Mouse (Mus musculus) stomach, postnatal 0 days (tissue): ENCODE data around the gene Vps41. TPM values are rescaled to one million over a fixed set of nuclear protein-coding genes. Genes with fewer than 3 reads are reported as not detected.
A peak's percentile ranks its signal among the peaks of the same experiment; 100 is the strongest.

Experiments used
- ATAC-seq: fragments of 200-750 bp; cut with Nextera tagmentation; 2 replicates; pipeline ENCODE4 v1.8.0; 2017; ENCODE audit not compliant: low FRiP score, low TSS enrichment
- DNase-seq: peaks from one replicate; pipeline ENCODE4 v3.0.0-alpha.2; 2016; ENCODE audit warnings: low spot score
- H3K27ac ChIP-seq: fragments of 300-500 bp; sonication (generic); replicated peaks from 2 replicates; pipeline ENCODE4 v1.5.1; 2014; ENCODE audit warnings: mild to moderate bottlenecking, control low read depth
- H3K27me3 ChIP-seq: fragments of 300-500 bp; sonication (generic); 2 replicates; pipeline ENCODE4 v1.6.1; 2014; ENCODE audit warnings: low read length; ENCODE audit not compliant: control insufficient read depth, insufficient read depth
- H3K36me3 ChIP-seq: fragments of 300-500 bp; sonication (generic); 2 replicates; pipeline ENCODE4 v1.6.1; 2014; ENCODE audit warnings: low read length, mixed read lengths; ENCODE audit not compliant: control insufficient read depth, insufficient read depth
- H3K4me1 ChIP-seq: fragments of 300-500 bp; sonication (generic); replicated peaks from 2 replicates; pipeline ENCODE4 v1.6.1; 2014; ENCODE audit warnings: antibody characterized with exemption; ENCODE audit not compliant: control insufficient read depth, insufficient read depth
- H3K4me2 ChIP-seq: fragments of 300-500 bp; sonication (generic); replicated peaks from 2 replicates; pipeline ENCODE4 v1.6.1; 2014; ENCODE audit warnings: low read depth, mild to moderate bottlenecking, control low read depth, moderate library complexity
- H3K4me3 ChIP-seq: fragments of 300-500 bp; sonication (generic); 2 replicates; pipeline ENCODE4 v1.5.1; 2014; ENCODE audit warnings: low read depth, low read length, control low read depth
- H3K9ac ChIP-seq: fragments of 300-500 bp; sonication (generic); 2 replicates; pipeline ENCODE4 v1.6.1; 2014; ENCODE audit warnings: mild to moderate bottlenecking, low read length, control low read depth, mixed read lengths
- H3K9me3 ChIP-seq: fragments of 300-500 bp; sonication (generic); 2 replicates; pipeline ENCODE4 v1.6.1; 2016; ENCODE audit warnings: low read length; ENCODE audit not compliant: control insufficient read depth
- CTCF ChIP-seq: IDR thresholded peaks from 2 replicates; pipeline ENCODE4 v1.5.1; 2016; ENCODE audit warnings: antibody characterized with exemption, low read depth, mild to moderate bottlenecking, moderate library complexity
- EP300 ChIP-seq: optimal IDR thresholded peaks from 2 replicates; pipeline ENCODE3; 2016; ENCODE audit warnings: antibody characterized with exemption
- WGBS: fragments of 180-500 bp; shearing (Covaris S2); extraction: QIAGEN DNeasy Blood & Tissue Kit; methylation state at CpG from one replicate; pipeline ENCODE4 v1.1.7; 2014; 5-methylcytosine and 5-hydroxymethylcytosine counted together
- polyA plus RNA-seq: library from polyadenylated mRNA; unstranded; fragments of >200 nt; fragmentation: Nextera tagmentation; extraction: Ambion mirVana; gene quantifications from 2 replicates; pipeline ENCODE4 v1.2.1, GENCODE M21; 2015

Vps41 gene
- 32.6 and 35.0 TPM in 2 replicates for polyA plus RNA-seq

DNA sequence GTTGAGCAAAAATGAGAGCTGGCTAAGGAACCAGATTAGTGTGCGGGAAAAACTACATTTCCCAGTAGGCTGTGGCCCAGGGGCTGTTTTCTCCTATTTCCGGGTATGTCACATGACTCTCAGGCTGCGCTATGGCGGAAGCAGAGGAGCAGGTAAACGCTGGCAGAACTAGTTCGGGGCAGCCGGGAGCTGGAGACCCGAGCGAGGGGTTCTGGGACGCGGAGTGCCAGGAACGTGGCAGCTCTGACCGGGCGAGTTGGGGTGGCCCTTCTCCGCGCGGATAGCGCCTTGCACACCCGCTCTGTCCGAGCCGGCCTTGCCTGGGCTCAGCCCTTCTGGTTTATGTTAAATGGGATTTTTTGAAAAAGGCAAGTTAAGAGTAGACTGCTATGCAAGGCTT is at the start of gene Vps41:
Vps41 (plus strand) TSS at position 102 of the 400 bp plus-strand sequence.
- peak within 1 kb of the TSS; percentile 66 for H3K4me2 ChIP-seq
- H3K4me3 ChIP-seq = peak within 1 kb of the TSS; percentile 82
- ATAC-seq = peak; percentile 100
- peak within 1 kb of the TSS; percentile 88 for H3K9ac ChIP-seq
- H3K36me3 ChIP-seq = no peaks in the 10 kb centered on the region
- peak; percentile 77 for DNase-seq
- no peaks in the 10 kb centered on the region for H3K9me3 ChIP-seq
- no peaks in the 10 kb centered on the region for H3K27me3 ChIP-seq
- TF ChIP-seq EP300 (no peak), CTCF (no peak)
- WGBS = under 1% methylated on average over 21 of the region's 21 CpGs
- H3K4me1 ChIP-seq = 0 out of 2 replicates have a peak, but pooled peaks cover 2% of the 10 kb centered on the region
- H3K27ac ChIP-seq = 0 out of 2 replicates have a peak within 1 kb of the TSS, but pooled peaks have one; percentile 53

DNA sequence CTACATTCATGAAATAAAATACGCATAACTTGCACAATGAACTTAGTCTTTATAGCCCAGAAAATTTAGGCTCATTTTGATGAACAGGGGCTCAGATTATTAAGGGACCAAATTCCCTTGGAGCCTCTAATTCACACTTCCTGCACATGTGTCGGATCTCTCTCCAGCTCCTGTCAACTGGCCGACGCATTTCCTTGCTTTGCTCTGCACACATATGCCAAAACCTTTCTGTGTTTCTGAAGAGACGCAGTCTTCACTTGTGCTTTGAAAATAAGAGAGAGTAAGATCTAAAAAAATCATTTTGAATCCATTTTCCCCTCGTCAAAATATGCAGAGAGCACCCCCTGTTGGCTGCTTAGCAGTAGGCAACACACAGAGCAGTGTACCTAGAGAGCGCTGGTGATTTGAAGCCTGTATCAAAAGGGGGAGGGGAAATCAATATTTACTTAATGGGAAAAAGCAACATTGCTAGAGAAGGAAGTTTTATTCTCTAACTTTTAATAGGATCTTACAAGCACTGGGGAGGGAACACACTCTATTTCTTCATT is 18.5 kb upstream of the Vps41 start:
- H3K9ac ChIP-seq = no peak overlapping the region
- 42% methylated on average over 7 of the region's 7 CpGs for WGBS
- H3K9me3 ChIP-seq = no peaks in the 10 kb centered on the region
- no peak overlapping the region for H3K4me3 ChIP-seq
- no peaks in the 10 kb centered on the region for H3K36me3 ChIP-seq
- DNase-seq = peak; percentile 33
- no peak for ATAC-seq
- H3K27ac ChIP-seq = no peak overlapping the region
- no peaks in the 10 kb centered on the region for H3K27me3 ChIP-seq
- no peak overlapping the region for H3K4me2 ChIP-seq
- no peak for TF ChIP-seq EP300
- TF ChIP-seq CTCF = peak; percentile 77
- H3K4me1 ChIP-seq = no peaks in the 10 kb centered on the region

DNA sequence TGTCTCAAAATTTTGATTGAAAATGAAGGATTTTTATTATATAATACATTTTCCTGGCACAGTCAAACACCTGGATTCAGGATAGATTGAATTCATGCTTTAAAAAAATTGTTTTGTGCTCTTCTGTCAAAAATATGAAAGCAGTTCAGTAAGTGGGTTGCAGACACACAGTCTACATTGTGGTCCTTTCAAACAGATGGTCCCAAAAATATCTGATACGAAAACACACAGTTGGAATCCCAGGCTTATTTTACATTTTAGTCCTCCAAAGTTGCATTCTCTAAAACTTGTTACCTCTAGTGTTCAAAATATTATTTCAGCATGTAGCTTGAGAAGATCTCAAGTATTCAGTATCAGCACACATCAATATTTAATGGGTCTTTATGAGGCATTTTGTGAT is 5.4 kb upstream of the Vps41 start:
- TF ChIP-seq EP300 (no peak), CTCF (no peak)
- Histone ChIP-seq H3K9ac (no peak overlapping the region), H3K9me3 (no peaks in the 10 kb centered on the region), H3K4me2 (no peak overlapping the region), H3K4me3 (no peak overlapping the region), H3K27me3 (no peaks in the 10 kb centered on the region), H3K4me1 (no peaks in the 10 kb centered on the region), H3K27ac (no peak overlapping the region), H3K36me3 (no peaks in the 10 kb centered on the region)
- no peak for DNase-seq
- 90% methylated on average over 1 of the region's 1 CpGs for WGBS
- ATAC-seq = no peak

DNA sequence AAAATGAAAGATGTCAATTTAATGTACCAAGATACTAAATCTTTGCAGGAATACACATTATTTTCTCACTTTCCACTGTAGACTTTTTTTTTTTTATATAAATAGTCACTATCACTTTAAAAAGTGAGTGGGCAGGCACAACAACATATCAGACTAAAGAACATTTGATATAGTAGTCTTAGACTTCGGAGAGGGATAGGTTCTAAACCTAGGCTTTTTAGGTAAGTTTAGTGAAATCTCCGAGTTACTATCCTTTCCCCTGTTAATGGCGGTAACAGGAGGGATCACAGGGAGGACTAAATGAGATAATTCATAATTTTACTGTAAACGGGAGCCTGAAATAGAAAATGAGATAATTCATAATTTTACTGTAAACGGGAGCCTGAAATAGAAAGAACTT is 379 bp upstream of the Vps41 start:
- H3K9me3 ChIP-seq = no peaks in the 10 kb centered on the region
- no peak overlapping the region for H3K4me2 ChIP-seq
- 33% methylated on average over 5 of the region's 5 CpGs for WGBS
- no peak for TF ChIP-seq CTCF
- no peak for TF ChIP-seq EP300
- no peak for ATAC-seq
- H3K4me3 ChIP-seq = peak overlapping the region; percentile 82; the same call in 1 of the 2 replicates
- no peak for DNase-seq
- H3K27me3 ChIP-seq = no peaks in the 10 kb centered on the region
- H3K36me3 ChIP-seq = no peaks in the 10 kb centered on the region
- H3K4me1 ChIP-seq = 0 out of 2 replicates have a peak, but pooled peaks cover 2% of the 10 kb centered on the region
- no peak overlapping the region for H3K9ac ChIP-seq
- H3K27ac ChIP-seq = no peak overlapping the region

DNA sequence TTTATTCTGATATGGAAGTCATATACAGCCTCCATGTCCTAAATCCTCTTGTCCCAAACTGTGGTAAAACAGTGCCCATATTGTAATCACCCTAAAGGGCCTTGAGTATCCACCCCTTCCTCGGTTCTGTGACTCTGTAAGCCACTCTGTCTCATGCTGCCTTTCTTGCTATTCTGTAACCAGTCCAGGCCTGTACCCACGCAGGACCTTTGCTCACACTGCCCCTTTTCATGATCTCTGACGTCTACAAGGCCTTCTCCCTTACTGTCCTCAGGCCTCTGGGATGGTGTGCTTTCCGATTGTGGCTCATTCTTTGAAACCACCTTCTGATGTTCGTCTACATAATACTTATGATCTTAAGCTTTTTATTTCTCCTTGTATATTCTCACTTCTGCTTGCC is 1.4 kb downstream of the Vps41 start:
- Histone ChIP-seq H3K9ac (0 out of 2 replicates have a peak overlapping the region, but pooled peaks have one; percentile 35), H3K9me3 (no peaks in the 10 kb centered on the region), H3K4me2 (no peak overlapping the region), H3K4me3 (no peak overlapping the region), H3K27me3 (no peaks in the 10 kb centered on the region), H3K4me1 (0 out of 2 replicates have a peak, but pooled peaks cover 2% of the 10 kb centered on the region), H3K36me3 (no peaks in the 10 kb centered on the region), H3K27ac (no peak overlapping the region)
- no peak for DNase-seq
- TF ChIP-seq CTCF = no peak
- TF ChIP-seq EP300 = no peak
- 69% methylated on average over 5 of the region's 5 CpGs for WGBS
- ATAC-seq = no peak

DNA sequence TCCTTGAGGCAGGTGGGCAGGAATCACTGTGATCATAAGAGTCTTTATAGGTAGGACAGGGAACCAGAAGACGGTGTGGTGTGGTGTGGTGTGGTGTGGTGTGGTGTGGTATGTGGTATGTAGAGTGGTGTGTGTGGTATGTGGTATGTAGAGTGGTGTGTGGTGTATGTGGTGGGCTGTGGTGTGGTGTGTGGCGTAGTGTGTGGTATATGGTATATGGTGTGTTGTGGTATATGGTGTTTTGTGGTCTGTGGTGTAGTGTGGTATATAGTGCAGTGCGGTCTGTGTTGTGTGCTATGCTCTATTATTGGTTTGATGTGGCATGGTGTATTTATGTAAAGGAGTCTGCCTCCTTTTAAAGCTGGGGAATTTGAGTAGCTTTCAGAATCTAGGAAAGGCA is 13.6 kb downstream of the Vps41 start:
- Histone ChIP-seq H3K4me3 (no peak overlapping the region), H3K27ac (no peak overlapping the region), H3K27me3 (no peaks in the 10 kb centered on the region), H3K4me2 (no peak overlapping the region), H3K9me3 (no peaks in the 10 kb centered on the region), H3K9ac (no peak overlapping the region), H3K4me1 (no peaks in the 10 kb centered on the region), H3K36me3 (no peaks in the 10 kb centered on the region)
- WGBS = 96% methylated on average over 3 of the region's 3 CpGs
- DNase-seq (no peak), ATAC-seq (no peak)
- TF ChIP-seq CTCF = no peak
- TF ChIP-seq EP300 = no peak
